Mouse (Mus musculus): ENCODE measurements around the gene Ttll12.
A peak's percentile ranks its signal among the peaks of the same experiment; 100 is the strongest.

- peak; percentile 47 to 58 (median 56) for TF ChIP-seq CTCF (IDR thresholded peaks at IDR 0.05 in 2 of 3, conservative IDR thresholded peaks at IDR 0.05 in 1 of 3; ENCODE audit: control insufficient read depth in 1 of 3, insufficient read depth in 1 of 3, low read depth in 2 of 3, low read length in 3 of 3, poor library complexity in 1 of 3, severe bottlenecking in 1 of 3)
- TF ChIP-seq ZMIZ1 (IDR thresholded peaks at IDR 0.05; ENCODE audit: low read depth, low read length): no peak
- TF ChIP-seq EP300 (IDR thresholded peaks at IDR 0.05; ENCODE audit: low read depth in 1 of 2, low read length in 2 of 2): no peak
- TF ChIP-seq ETS1 (IDR thresholded peaks at IDR 0.05; ENCODE audit: low read depth, low read length): no peak
- TF ChIP-seq GATA1 (IDR thresholded peaks at IDR 0.05; ENCODE audit: low read depth, low read length): no peak
- TF ChIP-seq ZC3H11A (IDR thresholded peaks at IDR 0.05; ENCODE audit: low read depth, low read length): no peak
- TF ChIP-seq POLR2A (IDR thresholded peaks at IDR 0.05; ENCODE audit: control insufficient read depth in 1 of 2, insufficient read depth in 1 of 2, low read depth in 1 of 2, low read length in 2 of 2, poor library complexity in 1 of 2): no peak
Measured at GRCm38 (mm10) chr15:83531961-83532469, 62.9 kb downstream of the Ttll12 start.
